Mouse (Mus musculus): ENCODE data around the gene Wiz. TPM values are rescaled to one million over a fixed set of nuclear protein-coding genes. Genes with fewer than 3 reads are reported as not detected.

The Wiz gene
- total RNA-seq, 4 experiments from 2014 or later, result 44.5 to 52.9 (median 47.4) TPM

GRCm38 (mm10) chr17:32349851-32350381 lies 39.3 kb downstream of the Wiz start:
- peak in 1 of 2 experiments; percentile 62 for DNase-seq (ENCODE audit: low spot score in 2 of 2)

GRCm38 (mm10) chr17:32349037-32349732 lies 40.1 kb downstream of the Wiz start:
- DNase-seq (ENCODE audit: low spot score in 2 of 2), result peak in 1 of 2 experiments; percentile 41

GRCm38 (mm10) chr17:32348406-32348805 lies 40.8 kb downstream of the Wiz start:
- no peak for DNase-seq (ENCODE audit: low spot score in 2 of 2)

- DNase-seq (ENCODE audit: low spot score in 2 of 2), result no peak
Measured at GRCm38 (mm10) chr17:32341102-32341501, 48.1 kb downstream of the Wiz start.

GRCm38 (mm10) chr17:32340110-32340509 lies 49.1 kb downstream of the Wiz start:
- no peak for DNase-seq (ENCODE audit: low spot score in 2 of 2)

- DNase-seq (ENCODE audit: low spot score in 2 of 2), result no peak
Measured at GRCm38 (mm10) chr17:32335869-32336268, 53.4 kb downstream of the Wiz start.

- no peak for DNase-seq (ENCODE audit: low spot score in 2 of 2)
Measured at GRCm38 (mm10) chr17:32334921-32335320, 54.3 kb downstream of the Wiz start.

- DNase-seq (ENCODE audit: low spot score in 2 of 2), result no peak
Measured at GRCm38 (mm10) chr17:32333675-32334303, 55.5 kb downstream of the Wiz start.

- DNase-seq (ENCODE audit: low spot score in 2 of 2), result no peak
Measured at GRCm38 (mm10) chr17:32327501-32327900, 61.7 kb downstream of the Wiz start.

GRCm38 (mm10) chr17:32322809-32323208 lies 66.4 kb downstream of the Wiz start:
- DNase-seq (ENCODE audit: low spot score in 2 of 2), result no peak

GRCm38 (mm10) chr17:32321836-32322235 lies 67.4 kb downstream of the Wiz start:
- peak in 1 of 2 experiments; percentile 30 for DNase-seq (ENCODE audit: low spot score in 2 of 2)

GRCm38 (mm10) chr17:32321390-32321734 lies 67.9 kb downstream of the Wiz start:
- no peak for DNase-seq (ENCODE audit: low spot score in 2 of 2)

GRCm38 (mm10) chr17:32320597-32321389 lies 68.4 kb downstream of the Wiz start, which contains the start of gene Akap8:
Akap8 (minus strand) TSS chr17:32321238.
- DNase-seq (ENCODE audit: low spot score in 2 of 2), result peak; percentile 99

- DNase-seq (ENCODE audit: low spot score in 2 of 2), result no peak
Measured at GRCm38 (mm10) chr17:32319950-32320349, 69.3 kb downstream of the Wiz start.

GRCm38 (mm10) chr17:32317708-32318107 lies 71.5 kb downstream of the Wiz start:
- DNase-seq (ENCODE audit: low spot score in 2 of 2), result no peak

- DNase-seq (ENCODE audit: low spot score in 2 of 2), result no peak
Measured at GRCm38 (mm10) chr17:32317032-32317431, 72.2 kb downstream of the Wiz start.

GRCm38 (mm10) chr17:32315560-32315959 lies 73.7 kb downstream of the Wiz start:
- no peak for DNase-seq (ENCODE audit: low spot score in 2 of 2)

GRCm38 (mm10) chr17:32313892-32314291 lies 75.3 kb downstream of the Wiz start:
- no peak for DNase-seq (ENCODE audit: low spot score in 2 of 2)

- no peak for DNase-seq (ENCODE audit: low spot score in 2 of 2)
Measured at GRCm38 (mm10) chr17:32312801-32313200, 76.4 kb downstream of the Wiz start.

GRCm38 (mm10) chr17:32307963-32308362 lies 81.3 kb downstream of the Wiz start:
- no peak for DNase-seq (ENCODE audit: low spot score in 2 of 2)

Measured in layer of hippocampus, adult 8-10 months (tissue).